Mouse (Mus musculus) E14TG2a.4 (cell line): Measurements from ENCODE around the gene Gm49776.

Experiments used
- CTCF ChIP-seq: conservative IDR thresholded peaks from 2 replicates; pipeline ENCODE4 v1.5.1; 2014; ENCODE audit warnings: low read length
- POU5F1 ChIP-seq: IDR thresholded peaks from 2 replicates; pipeline ENCODE4 v1.6.1; 2014; ENCODE audit warnings: low read length, borderline replicate concordance

DNA sequence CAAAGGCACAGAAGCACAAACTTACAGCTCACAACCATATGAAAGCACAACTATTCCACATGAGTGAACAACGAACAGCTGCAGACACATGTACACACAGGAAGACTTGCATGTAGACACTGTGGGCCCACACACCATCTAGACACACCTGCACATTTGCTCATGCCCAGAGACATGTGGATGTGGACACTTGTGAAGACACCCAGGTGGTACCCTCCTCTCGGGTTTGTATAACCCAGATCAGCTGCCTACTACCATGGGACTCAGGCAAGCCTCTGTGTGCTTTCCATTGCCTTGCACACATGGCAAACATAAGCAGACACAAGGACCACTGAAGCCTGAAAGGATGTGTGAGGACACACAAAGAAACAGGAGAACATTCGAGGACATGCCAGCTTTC, 27.1 kb downstream of the Gm49776 start:
- TF ChIP-seq POU5F1 (no peak), CTCF (no peak)
